In genomic region chr16:92435431-92435985, GRCm38 (mm10) we compare ENCODE assay signal across 16 mouse cellular contexts. TPM values are rescaled to one million over a fixed set of nuclear protein-coding genes. Genes with fewer than 3 reads are reported as not detected.
DNase-seq lines count a peak whose midpoint lies in the region; ATAC-seq and TF ChIP-seq lines count a peak whose summit lies in the region.
"Had no signal": no experiment of that assay in that cellular context is flagged by ENCODE, and none has a peak within 500 bp of the region (broad histone marks: within the 10 kb centered on the region; RNA-seq: fewer than 3 reads in every experiment).

No protein-coding gene starts in this region.

- H3K9ac ChIP-seq in forebrain, embryonic 16.5 days (replicated peaks; ENCODE audit: low read depth, low read length): no peak overlapping the region
- no peak overlapping the region for H3K9ac ChIP-seq in forebrain, embryonic 13.5 days
- peak overlapping the region; percentile 63 for H3K9ac ChIP-seq in heart, embryonic 13.5 days
- H3K9ac ChIP-seq in limb, embryonic 15.5 days: no peak overlapping the region
- H3K9ac ChIP-seq: intestine, embryonic 15.5 days; kidney, embryonic 15.5 days; stomach, embryonic 15.5 days had no signal

- TF ChIP-seq CTCF in E14TG2a.4 (conservative IDR thresholded peaks at IDR 0.05; ENCODE audit: low read length): no peak

- H3K9me3 ChIP-seq in forebrain, embryonic 16.5 days (ENCODE audit: control insufficient read depth, low read length): no peaks in the 10 kb centered on the region
- H3K9me3 ChIP-seq in forebrain, embryonic 13.5 days (replicated peaks): no peaks in the 10 kb centered on the region
- no peaks in the 10 kb centered on the region for H3K9me3 ChIP-seq in heart, embryonic 13.5 days
- H3K9me3 ChIP-seq in E14TG2a.4 (ENCODE audit: low read length): no peaks in the 10 kb centered on the region
- no peaks in the 10 kb centered on the region for H3K9me3 ChIP-seq in limb, embryonic 15.5 days
- H3K9me3 ChIP-seq: intestine, embryonic 15.5 days; kidney, embryonic 15.5 days; stomach, embryonic 15.5 days had no signal

- 0 out of 2 replicates have a peak, but pooled peaks have one; percentile 20 for ATAC-seq in forebrain, embryonic 16.5 days
- no peak for ATAC-seq in forebrain, embryonic 13.5 days
- ATAC-seq in heart, embryonic 13.5 days (ENCODE audit: extremely low read depth, insufficient number of reproducible peaks, low FRiP score, low TSS enrichment): no peak
- ATAC-seq in limb, embryonic 15.5 days (ENCODE audit: insufficient number of reproducible peaks, low FRiP score, low TSS enrichment, low read depth): no peak
- ATAC-seq: intestine, embryonic 15.5 days; Patski had no signal

- H3K4me2 ChIP-seq in forebrain, embryonic 16.5 days (ENCODE audit: low read length): no peak overlapping the region
- no peak overlapping the region for H3K4me2 ChIP-seq in forebrain, embryonic 13.5 days
- peak overlapping the region; percentile 12; the same call in 1 of the 2 replicates for H3K4me2 ChIP-seq in heart, embryonic 13.5 days
- H3K4me2 ChIP-seq in limb, embryonic 15.5 days: no peak overlapping the region
- H3K4me2 ChIP-seq: intestine, embryonic 15.5 days; kidney, embryonic 15.5 days; stomach, embryonic 15.5 days had no signal

- no peaks in the 10 kb centered on the region for H3K36me3 ChIP-seq in forebrain, embryonic 16.5 days (ENCODE audit: control insufficient read depth, insufficient read depth)
- H3K36me3 ChIP-seq in forebrain, embryonic 13.5 days (ENCODE audit: poor library complexity, severe bottlenecking): peaks cover 19% of the 10 kb centered on the region; the same call in 1 of the 2 replicates
- peaks cover 24% of the 10 kb centered on the region for H3K36me3 ChIP-seq in heart, embryonic 13.5 days
- peaks cover 34% of the 10 kb centered on the region for H3K36me3 ChIP-seq in E14TG2a.4 (ENCODE audit: insufficient read depth, low read length)
- H3K36me3 ChIP-seq in limb, embryonic 15.5 days: peaks cover 6% of the 10 kb centered on the region; the same call in 1 of the 2 replicates
- H3K36me3 ChIP-seq: intestine, embryonic 15.5 days; kidney, embryonic 15.5 days; stomach, embryonic 15.5 days had no signal

- H3K27ac ChIP-seq in forebrain, embryonic 16.5 days (ENCODE audit: low read length): no peak overlapping the region
- no peak overlapping the region for H3K27ac ChIP-seq in forebrain, embryonic 13.5 days
- peak overlapping the region; percentile 77 for H3K27ac ChIP-seq in heart, embryonic 13.5 days (replicated peaks)
- H3K27ac ChIP-seq in limb, embryonic 15.5 days: peak overlapping the region; percentile 57; the same call in 1 of the 2 replicates
- H3K27ac ChIP-seq: intestine, embryonic 15.5 days; kidney, embryonic 15.5 days; macrophage; stomach, embryonic 15.5 days had no signal

- DNase-seq in heart, adult 9 months (ENCODE audit: low spot score in 2 of 2): no peak
- DNase-seq in spleen, postnatal 14 days (ENCODE audit: low spot score in 2 of 2): no peak
- no peak for DNase-seq in thymus, postnatal 0 days (ENCODE audit: low spot score)
- DNase-seq: cerebellum, postnatal 14 days; lung, adult 2 months had no signal

- H3K4me3 ChIP-seq in forebrain, embryonic 16.5 days (replicated peaks; ENCODE audit: low read length): no peak overlapping the region
- H3K4me3 ChIP-seq in forebrain, embryonic 13.5 days: no peak overlapping the region
- no peak overlapping the region for H3K4me3 ChIP-seq in heart, embryonic 13.5 days
- peak overlapping the region; percentile 23; the same call in 1 of the 2 replicates for H3K4me3 ChIP-seq in E14TG2a.4 (replicated peaks; ENCODE audit: low read length)
- H3K4me3 ChIP-seq in limb, embryonic 15.5 days: no peak overlapping the region
- H3K4me3 ChIP-seq: erythroblast, embryonic 14.5 days; intestine, embryonic 15.5 days; kidney, embryonic 15.5 days; stomach, embryonic 15.5 days had no signal

- 70% methylated on average over 18 of the region's 18 CpGs for WGBS in forebrain, embryonic 16.5 days
- WGBS in forebrain, embryonic 13.5 days: 76% methylated on average over 18 of the region's 18 CpGs
- 71% methylated on average over 18 of the region's 18 CpGs for WGBS in heart, embryonic 13.5 days
- WGBS in limb, embryonic 15.5 days: 70% methylated on average over 18 of the region's 18 CpGs

- H3K27me3 ChIP-seq in forebrain, embryonic 16.5 days (replicated peaks; ENCODE audit: control insufficient read depth, insufficient read depth, low read length): no peaks in the 10 kb centered on the region
- H3K27me3 ChIP-seq in forebrain, embryonic 13.5 days: no peaks in the 10 kb centered on the region
- H3K27me3 ChIP-seq in heart, embryonic 13.5 days (replicated peaks): no peaks in the 10 kb centered on the region
- H3K27me3 ChIP-seq in E14TG2a.4 (ENCODE audit: insufficient read depth, low read length): no peaks in the 10 kb centered on the region
- no peaks in the 10 kb centered on the region for H3K27me3 ChIP-seq in limb, embryonic 15.5 days
- H3K27me3 ChIP-seq: intestine, embryonic 15.5 days; kidney, embryonic 15.5 days; Patski; stomach, embryonic 15.5 days had no signal

- H3K4me1 ChIP-seq in forebrain, embryonic 16.5 days (replicated peaks; ENCODE audit: control insufficient read depth, insufficient read depth, low read length): no peaks in the 10 kb centered on the region; the same call in 1 of the 2 replicates
- 0 out of 2 replicates have a peak, but pooled peaks cover 4% of the 10 kb centered on the region for H3K4me1 ChIP-seq in forebrain, embryonic 13.5 days
- H3K4me1 ChIP-seq in heart, embryonic 13.5 days: peaks cover 71% of the 10 kb centered on the region
- H3K4me1 ChIP-seq in E14TG2a.4 (replicated peaks; ENCODE audit: low read depth, low read length): peaks cover 14% of the 10 kb centered on the region
- H3K4me1 ChIP-seq in limb, embryonic 15.5 days: 0 out of 2 replicates have a peak, but pooled peaks cover 3% of the 10 kb centered on the region
- H3K4me1 ChIP-seq: intestine, embryonic 15.5 days; kidney, embryonic 15.5 days; stomach, embryonic 15.5 days had no signal

RNA-seq across cellular contexts. Expression of gene Rcan1, which starts 35.2 kb away (rescaled TPM):
- 48.1 and 50.7 TPM in 2 replicates for polyA plus RNA-seq in forebrain, embryonic 16.5 days (2015; fragmentation: Nextera tagmentation; extraction: Ambion mirVana)
- polyA plus RNA-seq in forebrain, embryonic 13.5 days (2015; fragmentation: Nextera tagmentation; extraction: Ambion mirVana): 34.3 and 36.5 TPM in 2 replicates
- polyA plus RNA-seq in heart, embryonic 13.5 days (2015; fragmentation: Nextera tagmentation; extraction: Ambion mirVana): 103 and 133 TPM in 2 replicates
- 39.9 and 41.2 TPM in 2 replicates for polyA plus RNA-seq in limb, embryonic 15.5 days (2015; fragmentation: Nextera tagmentation; extraction: Ambion mirVana)
- polyA plus RNA-seq in thymus, postnatal 0 days (2015; fragmentation: Nextera tagmentation; extraction: Ambion mirVana): 26.5 and 29.3 TPM in 2 replicates

RNA-seq across cellular contexts. Expression of gene Clic6, which starts 50.0 kb away (rescaled TPM):
- polyA plus RNA-seq in forebrain, embryonic 16.5 days (2015; fragmentation: Nextera tagmentation; extraction: Ambion mirVana): 3.3 and 3.4 TPM in 2 replicates
- polyA plus RNA-seq in forebrain, embryonic 13.5 days (2015; fragmentation: Nextera tagmentation; extraction: Ambion mirVana): 3.6 and 5.6 TPM in 2 replicates
- 1.4 and 1.5 TPM in 2 replicates for polyA plus RNA-seq in heart, embryonic 13.5 days (2015; fragmentation: Nextera tagmentation; extraction: Ambion mirVana)
- 1.1 and 1.4 TPM in 2 replicates for polyA plus RNA-seq in limb, embryonic 15.5 days (2015; fragmentation: Nextera tagmentation; extraction: Ambion mirVana)
- polyA plus RNA-seq in thymus, postnatal 0 days (2015; fragmentation: Nextera tagmentation; extraction: Ambion mirVana): 0.20 and 0.24 TPM in 2 replicates
- polyA plus RNA-seq: erythroblast, embryonic 14.5 days; macrophage had no signal

Comparison
In these comparisons a context has a peak if more than half of its experiments do, and no peak if none do; other contexts are left out.
1. H3K27ac ChIP-seq: peak in heart, embryonic 13.5 days (single experiment) and limb, embryonic 15.5 days (single experiment); none in forebrain, embryonic 16.5 days (single experiment) and forebrain, embryonic 13.5 days (single experiment).